Mouse (Mus musculus): Measurements from ENCODE around the gene Gpr139. TPM values are rescaled to one million over a fixed set of nuclear protein-coding genes. Genes with fewer than 3 reads are reported as not detected.
A peak's percentile ranks its signal among the peaks of the same experiment; 100 is the strongest.

Gene Gpr139
- polyA plus RNA-seq (2014; fragmentation: Nextera tagmentation; extraction: Ambion mirVana) = 1.3 and 1.7 TPM in 2 replicates

GRCm38 (mm10) chr7:119184341-119185143 lies at the start of gene Gpr139:
Gene Gpr139 (minus strand): TSS chr7:119184603.
- Histone ChIP-seq H3K4me2 (ENCODE audit: low read depth) (peak within 1 kb of the TSS; percentile 82), H3K36me3 (ENCODE audit: control insufficient read depth, insufficient read depth, low read length) (no peaks in the 10 kb centered on the region), H3K4me1 (ENCODE audit: control insufficient read depth, insufficient read depth, low read length) (no peaks in the 10 kb centered on the region), H3K9ac (ENCODE audit: low read length) (peak within 1 kb of the TSS; percentile 47), H3K27ac (ENCODE audit: low read depth, low read length) (no peak within 1 kb of the TSS), H3K27me3 (ENCODE audit: control insufficient read depth, insufficient read depth, low read length) (peaks cover 15% of the 10 kb centered on the region), H3K9me3 (ENCODE audit: control insufficient read depth, low read length) (no peaks in the 10 kb centered on the region), H3K4me3 (ENCODE audit: low read depth, low read length) (peak within 1 kb of the TSS; percentile 45)
- WGBS = under 1% methylated on average over 46 of the region's 47 CpGs
- peak; percentile 74 for DNase-seq (ENCODE audit: low spot score)
- ATAC-seq (ENCODE audit: insufficient read depth, low FRiP score, low TSS enrichment) = peak; percentile 90

- ATAC-seq (ENCODE audit: insufficient read depth, low FRiP score, low TSS enrichment) (no peak), DNase-seq (ENCODE audit: low spot score) (no peak)
- WGBS = 52% methylated on average over 3 of the region's 3 CpGs
Observed at GRCm38 (mm10) chr7:119230971-119231370, 46.6 kb upstream of the Gpr139 start.

GRCm38 (mm10) chr7:119222706-119223105 lies 38.3 kb upstream of the Gpr139 start:
- DNase-seq (ENCODE audit: low spot score) = no peak
- no peaks in the 10 kb centered on the region for H3K36me3 ChIP-seq (ENCODE audit: control insufficient read depth, insufficient read depth, low read length)
- H3K27me3 ChIP-seq (ENCODE audit: control insufficient read depth, insufficient read depth, low read length) = no peaks in the 10 kb centered on the region
- H3K9ac ChIP-seq (ENCODE audit: low read length) = no peak overlapping the region
- no peak overlapping the region for H3K4me2 ChIP-seq (ENCODE audit: low read depth)
- no peak for ATAC-seq (ENCODE audit: insufficient read depth, low FRiP score, low TSS enrichment)
- no peak overlapping the region for H3K27ac ChIP-seq (ENCODE audit: low read depth, low read length)
- 89% methylated on average over 4 of the region's 4 CpGs for WGBS
- no peaks in the 10 kb centered on the region for H3K9me3 ChIP-seq (ENCODE audit: control insufficient read depth, low read length)
- no peaks in the 10 kb centered on the region for H3K4me1 ChIP-seq (ENCODE audit: control insufficient read depth, insufficient read depth, low read length)
- no peak overlapping the region for H3K4me3 ChIP-seq (ENCODE audit: low read depth, low read length)

More at GRCm38 (mm10) chr7:119230971-119231370, 46.6 kb upstream of the Gpr139 start:
- Histone ChIP-seq H3K4me3 (ENCODE audit: low read depth, low read length) (no peak overlapping the region), H3K36me3 (ENCODE audit: control insufficient read depth, insufficient read depth, low read length) (no peaks in the 10 kb centered on the region), H3K9me3 (ENCODE audit: control insufficient read depth, low read length) (no peaks in the 10 kb centered on the region), H3K27me3 (ENCODE audit: control insufficient read depth, insufficient read depth, low read length) (no peaks in the 10 kb centered on the region), H3K9ac (ENCODE audit: low read length) (no peak overlapping the region), H3K4me2 (ENCODE audit: low read depth) (no peak overlapping the region), H3K27ac (ENCODE audit: low read depth, low read length) (no peak overlapping the region), H3K4me1 (ENCODE audit: control insufficient read depth, insufficient read depth, low read length) (no peaks in the 10 kb centered on the region)

GRCm38 (mm10) chr7:119219121-119219520 lies 34.7 kb upstream of the Gpr139 start:
- DNase-seq (ENCODE audit: low spot score) = no peak
- WGBS = 80% methylated on average over 2 of the region's 2 CpGs
- H3K4me2 ChIP-seq (ENCODE audit: low read depth) = no peak overlapping the region
- no peaks in the 10 kb centered on the region for H3K9me3 ChIP-seq (ENCODE audit: control insufficient read depth, low read length)
- H3K4me3 ChIP-seq (ENCODE audit: low read depth, low read length) = no peak overlapping the region
- no peak overlapping the region for H3K9ac ChIP-seq (ENCODE audit: low read length)
- H3K27ac ChIP-seq (ENCODE audit: low read depth, low read length) = no peak overlapping the region
- H3K27me3 ChIP-seq (ENCODE audit: control insufficient read depth, insufficient read depth, low read length) = no peaks in the 10 kb centered on the region
- no peak for ATAC-seq (ENCODE audit: insufficient read depth, low FRiP score, low TSS enrichment)
- H3K36me3 ChIP-seq (ENCODE audit: control insufficient read depth, insufficient read depth, low read length) = no peaks in the 10 kb centered on the region
- no peaks in the 10 kb centered on the region for H3K4me1 ChIP-seq (ENCODE audit: control insufficient read depth, insufficient read depth, low read length)

GRCm38 (mm10) chr7:119207251-119207650 lies 22.8 kb upstream of the Gpr139 start:
- no peaks in the 10 kb centered on the region for H3K9me3 ChIP-seq (ENCODE audit: control insufficient read depth, low read length)
- no peak for ATAC-seq (ENCODE audit: insufficient read depth, low FRiP score, low TSS enrichment)
- 76% methylated on average over 3 of the region's 3 CpGs for WGBS
- no peak overlapping the region for H3K4me2 ChIP-seq (ENCODE audit: low read depth)
- H3K9ac ChIP-seq (ENCODE audit: low read length) = no peak overlapping the region
- no peak overlapping the region for H3K27ac ChIP-seq (ENCODE audit: low read depth, low read length)
- no peak overlapping the region for H3K4me3 ChIP-seq (ENCODE audit: low read depth, low read length)
- H3K27me3 ChIP-seq (ENCODE audit: control insufficient read depth, insufficient read depth, low read length) = no peaks in the 10 kb centered on the region
- no peak for DNase-seq (ENCODE audit: low spot score)
- H3K36me3 ChIP-seq (ENCODE audit: control insufficient read depth, insufficient read depth, low read length) = no peaks in the 10 kb centered on the region
- no peaks in the 10 kb centered on the region for H3K4me1 ChIP-seq (ENCODE audit: control insufficient read depth, insufficient read depth, low read length)

- Histone ChIP-seq H3K27ac (ENCODE audit: low read depth, low read length) (no peak overlapping the region), H3K4me2 (ENCODE audit: low read depth) (no peak overlapping the region), H3K9me3 (ENCODE audit: control insufficient read depth, low read length) (no peaks in the 10 kb centered on the region), H3K9ac (ENCODE audit: low read length) (no peak overlapping the region), H3K4me1 (ENCODE audit: control insufficient read depth, insufficient read depth, low read length) (no peaks in the 10 kb centered on the region), H3K36me3 (ENCODE audit: control insufficient read depth, insufficient read depth, low read length) (no peaks in the 10 kb centered on the region), H3K27me3 (ENCODE audit: control insufficient read depth, insufficient read depth, low read length) (peaks cover 15% of the 10 kb centered on the region), H3K4me3 (ENCODE audit: low read depth, low read length) (no peak overlapping the region)
- WGBS = 12% methylated on average over 11 of the region's 11 CpGs
- ATAC-seq (ENCODE audit: insufficient read depth, low FRiP score, low TSS enrichment) = no peak
- peak; percentile 43 for DNase-seq (ENCODE audit: low spot score)
Observed at GRCm38 (mm10) chr7:119186374-119186773, 2.0 kb upstream of the Gpr139 start.

- H3K4me2 ChIP-seq (ENCODE audit: low read depth) = peak overlapping the region; percentile 82
- no peak overlapping the region for H3K27ac ChIP-seq (ENCODE audit: low read depth, low read length)
- no peaks in the 10 kb centered on the region for H3K36me3 ChIP-seq (ENCODE audit: control insufficient read depth, insufficient read depth, low read length)
- no peaks in the 10 kb centered on the region for H3K9me3 ChIP-seq (ENCODE audit: control insufficient read depth, low read length)
- peaks cover 15% of the 10 kb centered on the region for H3K27me3 ChIP-seq (ENCODE audit: control insufficient read depth, insufficient read depth, low read length)
- 2% methylated on average over 23 of the region's 23 CpGs for WGBS
- no peaks in the 10 kb centered on the region for H3K4me1 ChIP-seq (ENCODE audit: control insufficient read depth, insufficient read depth, low read length)
- peak overlapping the region; percentile 47 for H3K9ac ChIP-seq (ENCODE audit: low read length)
- DNase-seq (ENCODE audit: low spot score) (peak; percentile 35), ATAC-seq (ENCODE audit: insufficient read depth, low FRiP score, low TSS enrichment) (peak; percentile 11; the same call in 1 of the 2 replicates)
- H3K4me3 ChIP-seq (ENCODE audit: low read depth, low read length) = peak overlapping the region; percentile 45
Observed at GRCm38 (mm10) chr7:119185181-119185940, 958 bp upstream of the Gpr139 start.

- Histone ChIP-seq H3K27me3 (ENCODE audit: control insufficient read depth, insufficient read depth, low read length) (peaks cover 15% of the 10 kb centered on the region), H3K36me3 (ENCODE audit: control insufficient read depth, insufficient read depth, low read length) (no peaks in the 10 kb centered on the region), H3K4me1 (ENCODE audit: control insufficient read depth, insufficient read depth, low read length) (no peaks in the 10 kb centered on the region), H3K27ac (ENCODE audit: low read depth, low read length) (no peak overlapping the region), H3K4me2 (ENCODE audit: low read depth) (no peak overlapping the region), H3K9ac (ENCODE audit: low read length) (no peak overlapping the region), H3K9me3 (ENCODE audit: control insufficient read depth, low read length) (no peaks in the 10 kb centered on the region), H3K4me3 (ENCODE audit: low read depth, low read length) (no peak overlapping the region)
- DNase-seq (ENCODE audit: low spot score) = no peak
- 68% methylated on average over 4 of the region's 4 CpGs for WGBS
- no peak for ATAC-seq (ENCODE audit: insufficient read depth, low FRiP score, low TSS enrichment)
Observed at GRCm38 (mm10) chr7:119181053-119181452, 3.4 kb downstream of the Gpr139 start.
